Mouse (Mus musculus): ENCODE data around the gene Sema5b. TPM values are rescaled to one million over a fixed set of nuclear protein-coding genes. Genes with fewer than 3 reads are reported as not detected.

Sema5b gene
- polyA plus RNA-seq, 1 experiment from 2014 or later: 5.0 TPM

- WGBS: 92% methylated on average over 7 of the region's 7 CpGs
- Histone ChIP-seq H3K27ac (no peak overlapping the region), H3K9me3 (peaks cover 4% of the 10 kb centered on the region; the same call in 1 of the 2 replicates), H3K27me3 (no peaks in the 10 kb centered on the region), H3K9ac (no peak overlapping the region), H3K4me3 (no peak overlapping the region), H3K4me1 (peaks cover 5% of the 10 kb centered on the region), H3K36me3 (peaks cover 15% of the 10 kb centered on the region), H3K4me2 (no peak overlapping the region)
- ATAC-seq (ENCODE audit: insufficient number of reproducible peaks, insufficient read depth, low FRiP score, low TSS enrichment, low read depth): no peak
Measured at GRCm38 (mm10) chr16:35691606-35692005, 150.7 kb downstream of the Sema5b start.

GRCm38 (mm10) chr16:35694250-35694846, 153.4 kb downstream of the Sema5b start:
- no peak for ATAC-seq (ENCODE audit: insufficient number of reproducible peaks, insufficient read depth, low FRiP score, low TSS enrichment, low read depth)
- H3K4me2 ChIP-seq: no peak overlapping the region
- WGBS: 88% methylated on average over 13 of the region's 13 CpGs

GRCm38 (mm10) chr16:35696103-35696502, 155.2 kb downstream of the Sema5b start:
- Histone ChIP-seq H3K4me2 (no peak overlapping the region), H3K36me3 (peaks cover 20% of the 10 kb centered on the region), H3K27ac (no peak overlapping the region), H3K4me1 (peaks cover 2% of the 10 kb centered on the region; the same call in 1 of the 2 replicates), H3K9me3 (peaks cover 4% of the 10 kb centered on the region; the same call in 1 of the 2 replicates), H3K9ac (no peak overlapping the region), H3K4me3 (no peak overlapping the region), H3K27me3 (no peaks in the 10 kb centered on the region)
- ATAC-seq (ENCODE audit: insufficient number of reproducible peaks, insufficient read depth, low FRiP score, low TSS enrichment, low read depth): no peak
- WGBS: 88% methylated on average over 2 of the region's 2 CpGs

More at GRCm38 (mm10) chr16:35694250-35694846, 153.4 kb downstream of the Sema5b start:
- Histone ChIP-seq H3K9me3 (peaks cover 4% of the 10 kb centered on the region; the same call in 1 of the 2 replicates), H3K4me3 (no peak overlapping the region), H3K36me3 (peaks cover 20% of the 10 kb centered on the region), H3K27me3 (no peaks in the 10 kb centered on the region), H3K27ac (no peak overlapping the region), H3K4me1 (no peaks in the 10 kb centered on the region), H3K9ac (no peak overlapping the region)

GRCm38 (mm10) chr16:35701823-35702222, 160.9 kb downstream of the Sema5b start:
- 44% methylated on average over 11 of the region's 11 CpGs for WGBS
- no peaks in the 10 kb centered on the region for H3K27me3 ChIP-seq
- H3K4me1 ChIP-seq: peaks cover 10% of the 10 kb centered on the region
- no peak overlapping the region for H3K4me2 ChIP-seq
- peaks cover 13% of the 10 kb centered on the region for H3K36me3 ChIP-seq
- H3K9me3 ChIP-seq: no peaks in the 10 kb centered on the region
- H3K27ac ChIP-seq: no peak overlapping the region
- no peak overlapping the region for H3K4me3 ChIP-seq
- no peak overlapping the region for H3K9ac ChIP-seq
- no peak for ATAC-seq (ENCODE audit: insufficient number of reproducible peaks, insufficient read depth, low FRiP score, low TSS enrichment, low read depth)

- no peak for ATAC-seq (ENCODE audit: insufficient number of reproducible peaks, insufficient read depth, low FRiP score, low TSS enrichment, low read depth)
- no peak overlapping the region for H3K27ac ChIP-seq
- 58% methylated on average over 16 of the region's 16 CpGs for WGBS
- H3K9me3 ChIP-seq: no peaks in the 10 kb centered on the region
- peaks cover 10% of the 10 kb centered on the region for H3K4me1 ChIP-seq
- H3K4me2 ChIP-seq: no peak overlapping the region
- peaks cover 8% of the 10 kb centered on the region for H3K36me3 ChIP-seq
- H3K27me3 ChIP-seq: no peaks in the 10 kb centered on the region
- H3K4me3 ChIP-seq: no peak overlapping the region
- H3K9ac ChIP-seq: no peak overlapping the region
Measured at GRCm38 (mm10) chr16:35703763-35704679, 163.1 kb downstream of the Sema5b start.

GRCm38 (mm10) chr16:35704796-35705195, 163.9 kb downstream of the Sema5b start:
- Histone ChIP-seq H3K9ac (no peak overlapping the region), H3K4me2 (no peak overlapping the region), H3K27ac (no peak overlapping the region), H3K36me3 (peaks cover 8% of the 10 kb centered on the region), H3K4me3 (no peak overlapping the region), H3K9me3 (no peaks in the 10 kb centered on the region), H3K27me3 (no peaks in the 10 kb centered on the region), H3K4me1 (peaks cover 10% of the 10 kb centered on the region)
- 74% methylated on average over 14 of the region's 14 CpGs for WGBS
- no peak for ATAC-seq (ENCODE audit: insufficient number of reproducible peaks, insufficient read depth, low FRiP score, low TSS enrichment, low read depth)

- Histone ChIP-seq H3K4me1 (peaks cover 14% of the 10 kb centered on the region), H3K36me3 (peaks cover 8% of the 10 kb centered on the region), H3K4me3 (no peak overlapping the region), H3K4me2 (no peak overlapping the region), H3K27me3 (no peaks in the 10 kb centered on the region), H3K9me3 (no peaks in the 10 kb centered on the region), H3K27ac (no peak overlapping the region), H3K9ac (no peak overlapping the region)
- WGBS: 92% methylated on average over 5 of the region's 5 CpGs
- ATAC-seq (ENCODE audit: insufficient number of reproducible peaks, insufficient read depth, low FRiP score, low TSS enrichment, low read depth): no peak
Measured at GRCm38 (mm10) chr16:35707004-35707403, 166.1 kb downstream of the Sema5b start.

GRCm38 (mm10) chr16:35711004-35711403, 170.1 kb downstream of the Sema5b start:
- WGBS: 42% methylated on average over 7 of the region's 7 CpGs
- peaks cover 25% of the 10 kb centered on the region for H3K4me1 ChIP-seq

GRCm38 (mm10) chr16:35713606-35714005, 172.7 kb downstream of the Sema5b start:
- ATAC-seq (ENCODE audit: insufficient number of reproducible peaks, insufficient read depth, low FRiP score, low TSS enrichment, low read depth): no peak
- Histone ChIP-seq H3K4me2 (no peak overlapping the region), H3K27me3 (no peaks in the 10 kb centered on the region), H3K9ac (no peak overlapping the region), H3K4me1 (peaks cover 25% of the 10 kb centered on the region), H3K9me3 (no peaks in the 10 kb centered on the region), H3K4me3 (no peak overlapping the region), H3K27ac (no peak overlapping the region), H3K36me3 (peaks cover 13% of the 10 kb centered on the region)
- 76% methylated on average over 7 of the region's 7 CpGs for WGBS

More at GRCm38 (mm10) chr16:35711004-35711403, 170.1 kb downstream of the Sema5b start:
- H3K9me3 ChIP-seq: no peaks in the 10 kb centered on the region
- no peak overlapping the region for H3K4me3 ChIP-seq
- no peak overlapping the region for H3K27ac ChIP-seq
- H3K9ac ChIP-seq: no peak overlapping the region
- H3K36me3 ChIP-seq: peaks cover 2% of the 10 kb centered on the region; the same call in 1 of the 2 replicates
- H3K4me2 ChIP-seq: no peak overlapping the region
- no peak for ATAC-seq (ENCODE audit: insufficient number of reproducible peaks, insufficient read depth, low FRiP score, low TSS enrichment, low read depth)
- H3K27me3 ChIP-seq: no peaks in the 10 kb centered on the region
